Mouse (Mus musculus): Measurements from ENCODE around the gene Lhfpl2. TPM values are rescaled to one million over a fixed set of nuclear protein-coding genes. Genes with fewer than 3 reads are reported as not detected.

The Lhfpl2 gene
- polyA plus RNA-seq, 1 experiment, result not detected

- 86% methylated on average over 15 of the region's 15 CpGs for WGBS
- TF ChIP-seq CTCF (IDR thresholded peaks at IDR 0.05; ENCODE audit: insufficient read depth, low read depth, low read length) (no peak), POLR2A (IDR thresholded peaks at IDR 0.05; ENCODE audit: insufficient read depth, low read depth, low read length) (no peak)
Measured at GRCm38 (mm10) chr13:94154512-94155296, 97.1 kb downstream of the Lhfpl2 start.

DNA sequence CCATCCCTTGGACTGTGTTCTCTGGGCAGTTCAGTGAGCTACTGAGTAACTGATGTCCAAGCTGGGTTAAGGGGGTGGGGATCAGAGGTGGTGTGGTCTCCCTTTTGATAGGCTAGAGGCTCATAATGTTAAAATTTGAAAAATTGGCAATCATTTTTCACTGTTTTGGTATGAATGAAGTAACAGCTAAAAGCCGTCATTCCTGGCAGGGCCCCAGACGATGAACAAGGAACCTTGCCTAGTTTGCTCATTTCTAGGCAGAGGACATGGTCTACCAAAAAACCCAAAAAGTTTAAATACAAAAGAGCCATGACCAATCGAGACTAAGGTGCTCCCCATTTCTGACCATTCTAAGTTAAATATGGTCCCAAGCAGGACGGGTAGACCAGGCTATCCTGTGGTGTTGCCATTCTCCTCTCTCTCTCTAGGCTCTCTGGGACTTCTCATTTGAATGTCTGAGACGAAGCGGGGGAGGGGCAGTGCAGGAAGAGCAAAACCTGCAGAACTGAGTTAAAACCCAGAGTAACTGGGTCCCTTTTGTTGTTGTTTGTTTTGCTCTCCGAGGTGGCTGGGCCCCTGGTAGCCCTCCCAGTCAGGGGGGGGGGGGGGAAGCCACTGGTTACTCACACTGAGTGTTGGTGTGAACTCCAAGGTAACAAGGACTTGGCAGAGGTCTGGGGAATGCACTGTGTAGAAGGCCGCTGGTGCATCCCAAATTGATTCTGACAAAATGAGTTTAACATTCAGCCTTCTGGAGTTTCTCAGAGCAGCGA, 98.2 kb downstream of the Lhfpl2 start:
- H3K4me3 ChIP-seq (ENCODE audit: insufficient read depth, low read depth, low read length), result no peak overlapping the region
- H3K4me1 ChIP-seq (ENCODE audit: control insufficient read depth, insufficient read depth, low read length), result peaks cover 5% of the 10 kb centered on the region
- no peak overlapping the region for H3K27ac ChIP-seq (ENCODE audit: insufficient read depth, low read depth, low read length)
- 56% methylated on average over 9 of the region's 9 CpGs for WGBS
- TF ChIP-seq CTCF (IDR thresholded peaks at IDR 0.05; ENCODE audit: insufficient read depth, low read depth, low read length), result no peak
- TF ChIP-seq POLR2A (IDR thresholded peaks at IDR 0.05; ENCODE audit: insufficient read depth, low read depth, low read length), result no peak

More at GRCm38 (mm10) chr13:94154512-94155296, 97.1 kb downstream of the Lhfpl2 start:
- H3K27ac ChIP-seq (ENCODE audit: insufficient read depth, low read depth, low read length), result no peak overlapping the region
- peaks cover 5% of the 10 kb centered on the region for H3K4me1 ChIP-seq (ENCODE audit: control insufficient read depth, insufficient read depth, low read length)
- no peak overlapping the region for H3K4me3 ChIP-seq (ENCODE audit: insufficient read depth, low read depth, low read length)

GRCm38 (mm10) chr13:94158864-94159477, 101.4 kb downstream of the Lhfpl2 start:
- Histone ChIP-seq H3K4me1 (ENCODE audit: control insufficient read depth, insufficient read depth, low read length) (peaks cover 5% of the 10 kb centered on the region), H3K4me3 (ENCODE audit: insufficient read depth, low read depth, low read length) (no peak overlapping the region), H3K27ac (ENCODE audit: insufficient read depth, low read depth, low read length) (no peak overlapping the region)
- TF ChIP-seq CTCF (IDR thresholded peaks at IDR 0.05; ENCODE audit: insufficient read depth, low read depth, low read length), result no peak
- TF ChIP-seq POLR2A (IDR thresholded peaks at IDR 0.05; ENCODE audit: insufficient read depth, low read depth, low read length), result no peak
- 54% methylated on average over 6 of the region's 6 CpGs for WGBS

- Histone ChIP-seq H3K4me3 (ENCODE audit: insufficient read depth, low read depth, low read length) (no peak overlapping the region), H3K27ac (ENCODE audit: insufficient read depth, low read depth, low read length) (no peak overlapping the region), H3K4me1 (ENCODE audit: control insufficient read depth, insufficient read depth, low read length) (peaks cover 5% of the 10 kb centered on the region)
- WGBS, result 85% methylated on average over 7 of the region's 7 CpGs
- no peak for TF ChIP-seq CTCF (IDR thresholded peaks at IDR 0.05; ENCODE audit: insufficient read depth, low read depth, low read length)
- TF ChIP-seq POLR2A (IDR thresholded peaks at IDR 0.05; ENCODE audit: insufficient read depth, low read depth, low read length), result no peak
Measured at GRCm38 (mm10) chr13:94159478-94160220, 102.1 kb downstream of the Lhfpl2 start.

GRCm38 (mm10) chr13:94164501-94164900, 106.9 kb downstream of the Lhfpl2 start:
- Histone ChIP-seq H3K4me3 (ENCODE audit: insufficient read depth, low read depth, low read length) (no peak overlapping the region), H3K4me1 (ENCODE audit: control insufficient read depth, insufficient read depth, low read length) (no peaks in the 10 kb centered on the region), H3K27ac (ENCODE audit: insufficient read depth, low read depth, low read length) (no peak overlapping the region)
- WGBS, result 89% methylated on average over 6 of the region's 6 CpGs
- TF ChIP-seq CTCF (IDR thresholded peaks at IDR 0.05; ENCODE audit: insufficient read depth, low read depth, low read length) (no peak), POLR2A (IDR thresholded peaks at IDR 0.05; ENCODE audit: insufficient read depth, low read depth, low read length) (no peak)

GRCm38 (mm10) chr13:94168319-94168718, 110.7 kb downstream of the Lhfpl2 start:
- WGBS, result 93% methylated on average over 5 of the region's 5 CpGs
- no peak overlapping the region for H3K27ac ChIP-seq (ENCODE audit: insufficient read depth, low read depth, low read length)
- no peaks in the 10 kb centered on the region for H3K4me1 ChIP-seq (ENCODE audit: control insufficient read depth, insufficient read depth, low read length)
- TF ChIP-seq POLR2A (IDR thresholded peaks at IDR 0.05; ENCODE audit: insufficient read depth, low read depth, low read length), result no peak
- TF ChIP-seq CTCF (IDR thresholded peaks at IDR 0.05; ENCODE audit: insufficient read depth, low read depth, low read length), result no peak
- H3K4me3 ChIP-seq (ENCODE audit: insufficient read depth, low read depth, low read length), result no peak overlapping the region

DNA sequence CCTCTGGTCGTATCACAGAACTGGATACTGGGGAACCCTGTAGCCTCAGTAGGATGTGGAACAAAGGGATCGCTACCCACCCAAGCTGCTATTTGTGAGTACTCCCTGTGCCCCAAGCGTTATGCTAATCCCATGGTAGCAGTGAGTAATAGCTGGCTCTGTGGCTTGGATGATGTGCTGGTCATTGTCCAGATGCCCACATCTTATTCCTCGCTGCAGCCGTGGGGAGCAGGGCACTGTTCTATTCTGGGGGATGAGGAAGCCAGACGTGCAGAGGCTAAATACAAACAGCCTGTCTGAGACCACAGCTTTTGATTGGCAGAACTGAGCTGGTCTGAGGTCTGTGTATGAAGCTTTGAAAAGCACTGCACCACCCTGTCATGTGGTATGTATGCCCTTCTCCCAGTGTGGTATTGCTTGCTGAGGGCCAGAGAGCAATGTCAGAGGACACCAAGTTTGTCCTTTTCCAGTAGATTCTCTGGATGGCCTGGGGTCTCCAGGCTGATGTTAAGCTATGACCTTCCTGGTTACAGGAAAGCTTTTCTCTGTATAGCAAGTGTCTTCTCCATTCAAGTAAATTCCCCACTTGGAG, 111.8 kb downstream of the Lhfpl2 start:
- H3K27ac ChIP-seq (ENCODE audit: insufficient read depth, low read depth, low read length), result no peak overlapping the region
- 67% methylated on average over 6 of the region's 6 CpGs for WGBS
- peaks cover 9% of the 10 kb centered on the region for H3K4me1 ChIP-seq (ENCODE audit: control insufficient read depth, insufficient read depth, low read length)
- no peak for TF ChIP-seq POLR2A (IDR thresholded peaks at IDR 0.05; ENCODE audit: insufficient read depth, low read depth, low read length)
- TF ChIP-seq CTCF (IDR thresholded peaks at IDR 0.05; ENCODE audit: insufficient read depth, low read depth, low read length), result no peak
- H3K4me3 ChIP-seq (ENCODE audit: insufficient read depth, low read depth, low read length), result no peak overlapping the region

DNA sequence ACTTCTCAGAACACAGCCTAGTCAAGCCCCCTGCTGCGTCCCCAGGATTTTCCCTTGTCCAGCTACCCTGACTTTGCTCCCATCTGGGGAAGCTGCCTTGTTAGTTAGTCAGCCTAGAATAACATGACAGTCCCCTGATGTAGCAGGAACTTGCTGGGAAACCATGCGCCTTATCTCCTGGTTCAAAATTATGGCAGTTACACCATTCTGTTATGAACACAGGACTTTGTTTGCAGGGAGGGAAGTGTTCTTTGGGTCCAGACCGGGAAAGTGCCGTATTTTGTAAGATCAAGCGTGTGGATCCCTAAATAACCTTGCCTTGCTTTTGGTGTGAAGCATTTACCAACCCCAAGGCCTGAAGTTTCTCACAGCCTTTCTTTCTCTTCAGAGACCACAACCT, 114.0 kb downstream of the Lhfpl2 start:
- TF ChIP-seq CTCF (IDR thresholded peaks at IDR 0.05; ENCODE audit: insufficient read depth, low read depth, low read length) (no peak), POLR2A (IDR thresholded peaks at IDR 0.05; ENCODE audit: insufficient read depth, low read depth, low read length) (no peak)
- no peak overlapping the region for H3K4me3 ChIP-seq (ENCODE audit: insufficient read depth, low read depth, low read length)
- H3K4me1 ChIP-seq (ENCODE audit: control insufficient read depth, insufficient read depth, low read length), result peaks cover 19% of the 10 kb centered on the region
- no peak overlapping the region for H3K27ac ChIP-seq (ENCODE audit: insufficient read depth, low read depth, low read length)
- WGBS, result 89% methylated on average over 5 of the region's 5 CpGs
